Mouse (Mus musculus) stomach, postnatal 0 days (tissue): ENCODE measurements around the gene Unc93b1.

ENCODE experiments used
- CTCF ChIP-seq: IDR thresholded peaks from 2 replicates; pipeline ENCODE4 v1.5.1; 2016; ENCODE audit warnings: antibody characterized with exemption, low read depth, mild to moderate bottlenecking, moderate library complexity
- EP300 ChIP-seq: optimal IDR thresholded peaks from 2 replicates; pipeline ENCODE3; 2016; ENCODE audit warnings: antibody characterized with exemption

DNA sequence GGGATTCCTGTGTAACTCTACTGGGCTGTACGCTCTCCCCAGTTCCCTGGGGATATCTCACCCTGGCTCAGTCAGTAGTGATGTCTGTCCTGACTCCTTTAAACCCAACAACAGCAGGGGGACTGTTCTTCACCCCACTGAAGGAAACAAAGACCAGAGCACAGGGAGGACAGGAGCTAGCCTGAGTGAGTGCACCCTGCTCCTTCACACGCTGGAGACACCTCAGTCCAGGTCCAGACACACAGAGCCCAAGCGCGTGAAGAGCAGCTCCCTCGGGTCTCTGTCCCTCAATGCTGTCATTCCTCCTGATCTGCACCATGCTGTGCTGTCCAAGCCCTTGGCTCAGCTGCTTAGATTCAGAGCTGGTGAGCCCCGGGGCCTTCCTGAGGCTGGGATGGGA is 8.3 kb upstream of the Unc93b1 start:
- no peak for TF ChIP-seq CTCF
- no peak for TF ChIP-seq EP300
